Mouse (Mus musculus): Measurements from ENCODE around the gene Vps33b.

GRCm38 (mm10) chr7:80244851-80245250 is 24.6 kb upstream of the Vps33b start:
- TF ChIP-seq CTCF (IDR thresholded peaks at IDR 0.05 in 2 of 3, conservative IDR thresholded peaks at IDR 0.05 in 1 of 3; ENCODE audit: control insufficient read depth in 1 of 3, insufficient read depth in 1 of 3, low read depth in 2 of 3, low read length in 3 of 3, poor library complexity in 1 of 3, severe bottlenecking in 1 of 3) (no peak), POLR2A (IDR thresholded peaks at IDR 0.05; ENCODE audit: control insufficient read depth in 1 of 2, insufficient read depth in 1 of 2, low read depth in 1 of 2, low read length in 2 of 2, poor library complexity in 1 of 2) (no peak), EP300 (IDR thresholded peaks at IDR 0.05; ENCODE audit: low read depth in 1 of 2, low read length in 2 of 2) (no peak), POLR2AphosphoS5 (IDR thresholded peaks at IDR 0.05; ENCODE audit: borderline replicate concordance, low read depth, low read length) (no peak), GATA1 (IDR thresholded peaks at IDR 0.05; ENCODE audit: low read depth, low read length) (no peak), NRF1 (IDR thresholded peaks at IDR 0.05; ENCODE audit: insufficient read depth, low read depth, low read length, poor library complexity, severe bottlenecking) (no peak), MAZ (IDR thresholded peaks at IDR 0.05; ENCODE audit: low read depth, low read length) (no peak), ZNF384 (IDR thresholded peaks at IDR 0.05; ENCODE audit: low read depth, low read length) (no peak), SMC3 (IDR thresholded peaks at IDR 0.05; ENCODE audit: low read depth, low read length) (no peak)
